In genomic region chr8:122962046-122962445, GRCm38 (mm10) we compare ENCODE assay signal across 19 mouse cellular contexts.
DNase-seq lines count a peak whose midpoint lies in the region; ATAC-seq and TF ChIP-seq lines count a peak whose summit lies in the region.
"Had no signal": no experiment of that assay in that cellular context is flagged by ENCODE, and none has a peak within 500 bp of the region (broad histone marks: within the 10 kb centered on the region; RNA-seq: fewer than 3 reads in every experiment).

No protein-coding gene starts in this region.

- H3K4me3 ChIP-seq in megakaryocyte, embryonic 14.5 days (replicated peaks): peak overlapping the region; percentile 82
- H3K4me3 ChIP-seq in liver, embryonic 11.5 days (ENCODE audit: low read depth, low read length): no peak overlapping the region
- no peak overlapping the region for H3K4me3 ChIP-seq in small intestine, adult 2 months (ENCODE audit: low read depth, low read length)
- H3K4me3 ChIP-seq in limb, embryonic 10.5 days: no peak overlapping the region
- H3K4me3 ChIP-seq: forebrain, embryonic 10.5 days; heart, embryonic 15.5 days; liver, embryonic 15.5 days had no signal

- no peak overlapping the region for H3K9ac ChIP-seq in liver, embryonic 11.5 days (ENCODE audit: low read depth, low read length)
- H3K9ac ChIP-seq: heart, embryonic 15.5 days had no signal

- no peak for TF ChIP-seq POLR2A in small intestine, adult 2 months (IDR thresholded peaks at IDR 0.05; ENCODE audit: low read depth, low read length)

- no peak for DNase-seq in liver, embryonic 11.5 days (ENCODE audit: low spot score)
- no peak for DNase-seq in Muller cell, postnatal 12 days (ENCODE audit: inconsistent ontology term)
- no peak for DNase-seq in limb, embryonic 10.5 days (ENCODE audit: low spot score)
- DNase-seq: adrenal gland, postnatal 10 days; cerebellum, adult 11 months; cerebellum, postnatal 36 days; gastrocnemius, postnatal 10 days; heart, adult 18-20 months; heart, postnatal 4 days; thymus, postnatal 4 days had no signal

- peak overlapping the region; percentile 50 for H3K4me2 ChIP-seq in liver, embryonic 11.5 days
- H3K4me2 ChIP-seq: heart, embryonic 15.5 days had no signal

- no peak for TF ChIP-seq CTCF in small intestine, adult 2 months (IDR thresholded peaks at IDR 0.05; ENCODE audit: extremely low read depth, insufficient read length, insufficient replicate concordance, low read depth, low read length)

- peaks cover 40% of the 10 kb centered on the region for H3K36me3 ChIP-seq in megakaryocyte, embryonic 14.5 days (replicated peaks; ENCODE audit: low read length)
- no peaks in the 10 kb centered on the region for H3K36me3 ChIP-seq in liver, embryonic 11.5 days (ENCODE audit: control insufficient read depth, insufficient read depth, low read length)
- H3K36me3 ChIP-seq in small intestine, adult 2 months (ENCODE audit: control insufficient read depth, insufficient read depth, low read length): 0 out of 2 replicates have a peak, but pooled peaks cover 2% of the 10 kb centered on the region
- H3K36me3 ChIP-seq in limb, embryonic 10.5 days: peaks cover 17% of the 10 kb centered on the region
- H3K36me3 ChIP-seq: liver, embryonic 15.5 days had no signal

- ATAC-seq in megakaryocyte, adult 5-6 weeks (ENCODE audit: poor library complexity, severe bottlenecking): no peak
- ATAC-seq in activated CD4-positive, CD25-positive, alpha-beta regulatory T cell, adult 4 months: peak; percentile 16
- no peak for ATAC-seq in liver, embryonic 11.5 days (replicated peaks; ENCODE audit: low FRiP score)
- ATAC-seq: hindbrain, embryonic 16.5 days; Patski had no signal

- H3K27me3 ChIP-seq in megakaryocyte, embryonic 14.5 days (replicated peaks): no peaks in the 10 kb centered on the region
- no peaks in the 10 kb centered on the region for H3K27me3 ChIP-seq in liver, embryonic 11.5 days (replicated peaks; ENCODE audit: control insufficient read depth, insufficient read depth, low read length)
- no peaks in the 10 kb centered on the region for H3K27me3 ChIP-seq in small intestine, adult 2 months (ENCODE audit: control insufficient read depth, insufficient read depth, low read length)
- H3K27me3 ChIP-seq in limb, embryonic 10.5 days (ENCODE audit: low read depth, poor library complexity, severe bottlenecking): no peaks in the 10 kb centered on the region
- H3K27me3 ChIP-seq: heart, embryonic 15.5 days; liver, embryonic 15.5 days; Patski had no signal

- peak overlapping the region; percentile 36; the same call in 1 of the 2 replicates for H3K27ac ChIP-seq in liver, embryonic 11.5 days (ENCODE audit: low read depth, low read length)
- H3K27ac ChIP-seq in small intestine, adult 2 months (ENCODE audit: insufficient read depth, low read depth, low read length): 0 out of 2 replicates have a peak overlapping the region, but pooled peaks have one; percentile 12
- H3K27ac ChIP-seq in limb, embryonic 10.5 days: no peak overlapping the region
- H3K27ac ChIP-seq: forebrain, embryonic 10.5 days had no signal

- 32% methylated on average over 5 of the region's 5 CpGs for WGBS in liver, embryonic 11.5 days
- 50% methylated on average over 5 of the region's 5 CpGs for WGBS in small intestine, adult 2 months
- 69% methylated on average over 5 of the region's 5 CpGs for WGBS in limb, embryonic 10.5 days

- no peaks in the 10 kb centered on the region for H3K9me3 ChIP-seq in megakaryocyte, embryonic 14.5 days
- H3K9me3 ChIP-seq in liver, embryonic 11.5 days (ENCODE audit: control insufficient read depth, low read length): no peaks in the 10 kb centered on the region
- H3K9me3 ChIP-seq in limb, embryonic 10.5 days (replicated peaks): no peaks in the 10 kb centered on the region
- H3K9me3 ChIP-seq: forebrain, embryonic 10.5 days; heart, embryonic 15.5 days; liver, embryonic 15.5 days had no signal

- peaks cover 97% of the 10 kb centered on the region for H3K4me1 ChIP-seq in megakaryocyte, embryonic 14.5 days
- H3K4me1 ChIP-seq in liver, embryonic 11.5 days (replicated peaks; ENCODE audit: control insufficient read depth, insufficient read depth, low read length): peaks cover 58% of the 10 kb centered on the region
- H3K4me1 ChIP-seq in small intestine, adult 2 months (ENCODE audit: control insufficient read depth, insufficient read depth, insufficient read length, low read length): peaks cover 28% of the 10 kb centered on the region; the same call in 1 of the 2 replicates
- peaks cover 11% of the 10 kb centered on the region for H3K4me1 ChIP-seq in limb, embryonic 10.5 days
